Mouse (Mus musculus): ENCODE data around the gene Camta1.

GRCm38 (mm10) chr4:151899707-151900384 lies 38.2 kb upstream of the Camta1 start:
- TF ChIP-seq GATA1 (IDR thresholded peaks at IDR 0.05; ENCODE audit: borderline replicate concordance, low read length) (no peak), FLI1 (IDR thresholded peaks at IDR 0.05; ENCODE audit: low read length) (no peak)
